Mouse (Mus musculus) brain, adult 10 weeks (tissue): ENCODE measurements around the gene Gatb. TPM values are rescaled to one million over a fixed set of nuclear protein-coding genes. Genes with fewer than 3 reads are reported as not detected.

Experiments used
- polyA plus RNA-seq: library from polyadenylated mRNA; stranded (reverse); fragments of 350-450 nt; fragmentation: Illumina TruSeq; extraction: RNeasy Lipid Tissue Mini Kit (QIAGEN cat#74804); gene quantifications from one replicate; pipeline ENCODE4 v1.2.3, GENCODE M21; 2015; ENCODE audit warnings: low read depth, low replicate concordance

Gatb gene
- 27.6 TPM for polyA plus RNA-seq

GRCm38 (mm10) chr3:85573864-85574830 lies at the start of gene Gatb:
Gene Gatb, plus strand, starts transcription at chr3:85574119.

Other genes starting within 250 kb of the Gatb start
- 2.2 TPM for gene Fam160a1, start 243.2 kb downstream of the Gatb start, polyA plus RNA-seq